Mouse (Mus musculus) right cerebral cortex, postnatal 4 days (tissue): Measurements from ENCODE around the gene Myo1b.

Experiments used
- DNase-seq: peaks from one replicate; pipeline ENCODE4 v3.0.0-alpha.2; 2022

Myo1b gene

DNA sequence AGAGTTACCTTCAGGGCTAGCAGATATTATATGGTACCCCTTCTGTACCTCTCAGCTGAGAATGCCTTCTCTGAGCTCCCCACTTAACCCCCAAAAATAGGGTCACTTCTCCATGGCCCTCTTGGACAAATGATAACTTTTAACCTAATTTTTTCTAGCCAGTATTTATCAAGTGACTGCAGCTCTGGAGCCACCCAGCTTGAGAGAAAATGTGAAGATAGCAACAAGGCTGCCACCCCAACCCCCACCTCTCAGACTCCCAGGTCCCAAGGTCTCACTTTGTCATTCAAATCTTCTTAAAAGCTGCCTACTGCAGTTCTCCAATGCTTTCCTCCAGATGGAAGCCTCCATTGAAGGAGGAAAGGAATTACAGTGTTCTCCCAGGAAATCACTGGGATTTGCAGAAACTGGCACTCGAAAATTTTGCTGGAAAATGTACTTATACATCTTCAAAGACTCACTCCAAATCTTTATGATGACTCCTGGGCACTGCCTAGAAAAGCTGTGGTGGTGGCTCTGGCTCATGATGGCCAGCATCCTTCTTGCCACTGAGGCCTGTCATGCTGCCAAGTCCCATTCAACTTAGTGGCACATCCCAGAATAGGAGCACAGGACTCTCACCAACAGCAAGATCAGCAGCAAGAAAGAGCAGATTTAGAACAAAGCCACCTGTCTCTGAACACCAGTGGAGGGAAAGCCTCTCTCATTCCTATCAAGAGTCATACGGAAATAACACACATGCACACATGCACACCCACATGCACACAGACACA lies 70.4 kb downstream of the Myo1b start:
- DNase-seq = peak; percentile 32

GRCm38 (mm10) chr1:51837845-51838623 lies 77.8 kb downstream of the Myo1b start:
- no peak for DNase-seq

DNA sequence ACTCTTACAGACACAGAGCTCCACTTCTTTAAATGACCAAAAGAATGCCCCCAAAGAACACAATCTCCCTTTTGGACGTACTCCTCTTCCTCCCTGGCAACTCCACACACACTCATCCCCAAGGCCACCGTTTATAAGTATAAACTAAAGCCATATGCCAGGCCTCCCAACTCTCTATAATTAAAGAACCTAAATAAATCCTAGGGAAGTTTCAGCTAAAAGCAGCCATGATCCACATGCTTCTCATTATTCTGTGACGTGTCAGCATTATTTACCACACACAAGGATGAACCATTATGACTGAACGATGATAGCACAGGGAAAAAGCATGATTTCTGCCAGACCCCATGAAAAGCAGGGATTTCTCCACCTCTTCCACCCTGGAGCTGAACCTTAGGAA lies 78.6 kb downstream of the Myo1b start:
- DNase-seq = no peak

- DNase-seq = no peak
These were observed 80.1 kb downstream of the Myo1b start for GRCm38 (mm10) chr1:51835795-51836194.

DNA sequence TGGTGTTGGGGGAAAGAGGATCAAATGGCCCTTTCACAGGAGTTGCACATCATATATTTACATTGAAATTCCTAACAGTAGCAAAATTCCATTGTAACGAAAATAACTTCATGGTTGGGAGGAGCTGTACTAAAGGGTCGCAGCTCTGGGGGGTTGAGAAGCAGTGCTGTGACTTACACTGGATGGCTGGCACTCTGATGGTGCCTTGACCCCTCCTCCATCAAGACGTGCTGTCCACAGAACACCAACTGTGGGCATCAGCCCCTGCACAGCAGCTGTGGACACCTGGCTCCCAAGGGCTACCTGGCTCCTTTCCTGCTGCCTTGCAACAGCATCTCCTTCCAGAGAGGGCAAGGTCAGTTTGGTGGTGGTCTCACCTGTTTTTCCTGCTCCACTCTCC lies 81.8 kb downstream of the Myo1b start:
- no peak for DNase-seq

- no peak for DNase-seq
These were observed 86.5 kb downstream of the Myo1b start for GRCm38 (mm10) chr1:51829353-51829752.

- no peak for DNase-seq
These were observed 93.3 kb downstream of the Myo1b start for GRCm38 (mm10) chr1:51822531-51822930.

- DNase-seq = no peak
These were observed 94.0 kb downstream of the Myo1b start for GRCm38 (mm10) chr1:51821701-51822495.

DNA sequence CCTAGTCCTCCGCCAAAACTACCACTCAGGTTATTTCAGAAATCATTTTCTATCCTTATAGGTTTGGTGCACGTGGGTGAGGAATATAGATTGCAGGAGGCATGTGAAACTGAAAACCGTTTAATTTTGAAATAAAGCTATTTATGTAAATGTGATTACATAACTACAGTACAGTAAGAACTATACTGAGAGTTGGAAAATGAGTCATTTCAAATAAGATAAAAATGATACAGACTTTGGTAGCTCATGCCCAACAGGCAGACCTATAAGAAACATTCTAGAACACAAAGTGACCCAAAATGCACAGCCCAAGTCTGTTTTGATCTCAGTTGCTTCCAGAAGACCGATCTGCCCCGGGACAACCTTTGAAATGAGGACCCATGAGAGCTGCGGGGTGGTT lies 95.4 kb downstream of the Myo1b start:
- DNase-seq = no peak

DNA sequence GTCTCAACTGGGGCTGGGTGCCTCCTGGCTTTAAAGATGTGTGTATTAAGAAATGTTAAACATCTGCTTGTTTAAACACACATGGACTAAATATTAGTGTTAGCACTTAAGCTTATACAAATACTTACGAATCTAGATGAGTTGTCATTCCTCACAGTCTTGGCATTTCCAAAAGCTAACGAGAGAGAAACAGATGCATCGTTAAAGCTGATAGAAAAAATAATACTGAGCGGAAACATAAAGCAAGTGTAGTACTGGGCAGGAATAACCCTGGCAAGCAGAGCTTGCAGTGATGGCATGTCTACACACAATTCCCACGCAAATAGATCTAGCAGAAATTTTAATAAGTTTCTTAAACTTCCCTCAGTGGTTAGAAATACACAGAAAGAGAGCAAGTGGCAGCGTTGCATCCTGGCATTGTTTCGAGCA lies 95.8 kb downstream of the Myo1b start:
- DNase-seq = no peak

- no peak for DNase-seq
These were observed 100.2 kb downstream of the Myo1b start for GRCm38 (mm10) chr1:51815636-51816035.

DNA sequence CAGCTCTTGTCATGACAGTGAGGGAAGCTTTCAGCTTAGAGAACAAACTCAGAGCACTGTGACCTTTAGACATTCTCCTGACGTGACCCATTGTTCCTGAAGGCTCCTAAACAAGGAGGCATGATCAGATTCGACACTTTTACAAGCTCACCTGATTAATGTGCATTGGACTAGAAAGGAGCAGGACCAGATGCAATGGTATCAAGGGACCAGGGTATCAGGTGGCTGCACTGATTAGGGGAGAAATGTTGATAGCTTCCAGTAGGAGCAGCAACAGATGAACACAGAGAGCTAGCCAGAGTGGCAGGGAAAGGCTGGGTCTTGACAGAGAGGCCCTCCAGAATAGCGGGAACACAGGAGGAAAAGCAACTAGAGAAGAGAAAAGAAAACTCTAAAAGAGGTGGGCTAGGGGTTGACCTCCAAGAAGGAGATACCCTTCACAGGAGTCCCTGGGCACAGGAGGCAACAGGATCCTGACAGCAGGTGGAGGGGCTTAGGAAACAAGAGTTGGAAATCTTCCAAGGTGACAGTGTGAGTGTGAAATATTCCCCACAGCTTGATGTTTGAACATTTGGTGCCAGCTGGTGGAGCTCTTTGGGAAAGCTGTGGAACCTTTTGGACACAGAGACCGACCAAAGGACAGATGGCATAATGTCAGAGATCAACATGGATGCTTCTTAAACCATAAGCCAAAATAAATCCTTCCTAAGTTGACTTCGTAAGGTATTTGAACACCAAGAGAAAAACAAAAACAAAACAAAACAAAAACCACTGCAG lies 100.8 kb downstream of the Myo1b start:
- no peak for DNase-seq

GRCm38 (mm10) chr1:51808847-51809246 lies 107.0 kb downstream of the Myo1b start:
- no peak for DNase-seq

GRCm38 (mm10) chr1:51808228-51808627 lies 107.6 kb downstream of the Myo1b start:
- DNase-seq = no peak

DNA sequence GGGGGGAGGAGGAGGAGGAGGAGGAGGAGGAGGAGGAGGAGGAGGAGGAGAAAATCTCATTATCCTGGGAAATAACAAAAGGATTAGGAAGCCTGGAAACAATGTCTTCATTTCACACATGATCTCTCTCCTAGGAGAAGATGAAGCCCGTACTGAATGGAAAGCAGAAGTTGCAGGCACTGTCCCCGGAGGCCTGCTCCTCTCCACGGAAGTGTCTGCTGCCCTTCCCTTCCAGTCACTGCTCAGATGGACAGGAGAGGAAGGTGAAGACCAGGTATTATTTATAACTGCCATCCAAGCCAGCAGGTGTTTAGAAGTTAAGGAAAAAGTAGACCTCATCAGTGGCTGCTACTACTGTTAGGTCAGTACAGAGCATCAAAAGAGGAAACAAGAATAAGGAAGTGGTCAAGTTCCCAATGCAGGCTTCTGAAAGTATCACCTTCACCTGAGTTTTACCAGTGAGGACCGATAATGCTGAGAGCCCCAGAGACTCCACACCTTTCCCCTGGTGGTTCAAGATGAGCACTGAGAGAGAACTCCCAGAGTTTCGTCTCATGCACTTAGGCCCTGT lies 110.7 kb downstream of the Myo1b start:
- no peak for DNase-seq

- DNase-seq = no peak
These were observed 111.4 kb downstream of the Myo1b start for GRCm38 (mm10) chr1:51804296-51805039.

- DNase-seq = no peak
These were observed 117.8 kb downstream of the Myo1b start for GRCm38 (mm10) chr1:51798011-51798471.

GRCm38 (mm10) chr1:51795586-51796309 lies 120.1 kb downstream of the Myo1b start:
- no peak for DNase-seq

DNA sequence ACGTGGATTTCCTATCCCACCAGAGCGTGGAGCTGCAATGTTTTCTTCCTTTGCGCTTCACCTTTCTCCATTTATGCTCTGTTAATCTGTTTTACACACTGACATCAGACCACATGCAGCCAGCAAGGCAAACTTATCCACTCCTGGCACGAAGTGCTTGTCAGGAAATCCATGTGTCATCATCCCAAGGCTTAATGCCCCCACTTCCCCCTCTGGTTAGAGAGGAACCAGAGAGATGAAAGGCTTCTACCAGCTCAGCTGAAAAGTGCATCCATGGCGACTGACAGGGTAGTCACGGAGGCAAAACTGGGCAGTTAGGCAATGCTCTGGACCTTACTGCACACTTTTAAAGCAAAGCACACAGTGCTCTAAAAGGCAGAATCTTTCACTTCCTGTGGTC lies 126.6 kb downstream of the Myo1b start:
- no peak for DNase-seq

DNA sequence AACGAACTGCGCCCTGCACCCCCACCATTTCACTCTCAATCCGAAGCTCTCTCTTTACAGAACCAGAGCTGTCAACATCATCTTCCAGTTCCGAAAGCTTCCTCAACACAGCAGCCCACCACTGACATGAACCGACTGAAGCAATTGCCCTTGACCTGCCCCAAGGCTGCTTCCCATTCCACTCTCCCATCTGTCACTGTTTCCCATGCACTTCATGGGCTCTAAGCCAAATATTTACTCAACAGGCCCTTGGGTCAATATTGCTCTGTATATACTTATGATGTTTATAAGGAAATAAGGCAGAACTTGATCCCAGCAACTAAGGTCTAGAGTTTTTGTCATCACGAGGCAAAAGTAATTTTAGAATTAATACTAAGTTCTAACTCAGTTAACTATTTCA lies 133.8 kb downstream of the Myo1b start:
- no peak for DNase-seq

DNA sequence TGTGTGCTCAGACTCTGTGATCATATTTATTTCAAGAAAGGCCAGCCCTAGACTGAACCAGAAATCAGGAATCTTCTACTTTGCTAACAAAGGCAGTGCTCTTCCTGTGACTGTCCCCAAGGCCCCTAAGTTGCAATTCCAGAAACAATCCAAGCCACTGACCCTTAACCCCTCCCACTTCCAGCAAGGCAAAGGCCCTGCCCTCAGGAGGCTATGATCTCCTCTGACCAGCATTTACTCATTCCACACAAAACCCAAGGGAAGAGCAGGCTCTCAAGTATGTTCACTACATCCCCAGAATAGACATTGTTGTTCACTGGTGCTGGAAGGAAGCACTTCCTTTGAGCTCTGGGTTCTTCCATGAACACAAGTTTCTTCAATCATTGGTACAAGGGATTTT lies 135.5 kb downstream of the Myo1b start:
- DNase-seq = no peak
